Comparison of ENCODE assay signal across 8 mouse cellular contexts in the genomic region with DNA sequence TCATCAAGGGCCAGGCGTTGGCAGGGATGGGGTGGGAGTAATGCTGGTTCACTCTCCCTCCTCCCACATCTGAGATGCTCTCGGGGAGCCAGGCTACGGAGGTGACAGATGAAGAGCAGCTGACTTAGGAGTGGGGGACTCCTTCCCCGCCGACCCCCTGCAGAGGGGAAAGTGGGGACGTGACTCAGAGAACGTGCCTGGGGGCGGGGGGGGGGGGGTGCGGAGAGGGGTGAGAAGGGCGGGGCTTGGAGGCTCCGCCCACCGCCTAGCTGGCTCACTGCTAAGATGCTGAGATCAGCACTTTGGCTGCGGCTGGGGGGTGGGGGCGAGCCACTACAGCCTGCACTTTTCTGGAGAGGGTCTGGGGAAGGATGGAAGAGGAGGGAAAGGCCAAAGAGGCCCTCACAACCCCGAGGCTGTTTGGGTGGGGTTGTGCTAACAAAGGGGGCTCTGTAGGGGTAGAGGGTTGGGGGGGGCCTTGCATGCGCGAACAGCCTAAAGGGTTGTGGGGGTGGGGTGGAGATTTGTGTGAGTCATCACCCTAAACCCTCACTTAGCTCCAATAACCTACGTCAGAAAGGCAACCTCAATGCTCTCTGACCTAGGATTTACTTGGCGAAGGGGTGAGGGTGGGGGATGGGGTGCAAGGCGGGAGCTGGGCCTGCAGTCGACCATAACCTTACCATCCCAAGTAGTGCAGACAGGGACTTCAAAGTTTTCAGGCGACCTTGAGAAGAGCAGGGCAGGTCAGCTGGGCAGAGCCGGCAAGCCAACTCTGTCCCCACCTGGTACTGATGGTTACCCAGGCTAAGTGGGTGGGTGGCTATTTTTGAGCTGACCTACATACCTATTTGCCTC. TPM values are rescaled to one million over a fixed set of nuclear protein-coding genes. Genes with fewer than 3 reads are reported as not detected.
DNase-seq lines count a peak whose midpoint lies in the region; ATAC-seq and TF ChIP-seq lines count a peak whose summit lies in the region.

No protein-coding gene starts in this region.

- no peaks in the 10 kb centered on the region for H3K27me3 ChIP-seq in lung, embryonic 14.5 days (ENCODE audit: insufficient read depth, low read length)
- no peaks in the 10 kb centered on the region for H3K27me3 ChIP-seq in embryonic facial prominence, embryonic 12.5 days
- H3K27me3 ChIP-seq in hindbrain, postnatal 0 days (ENCODE audit: insufficient read depth, low read length) = no peaks in the 10 kb centered on the region
- H3K27me3 ChIP-seq in midbrain, embryonic 15.5 days (replicated peaks) = no peaks in the 10 kb centered on the region

- intact Hi-C loops in gastrocnemius, postnatal 14 days (cut with DNase I; ENCODE audit: low total_unique reads) = no loop called here

- H3K27ac ChIP-seq in lung, embryonic 14.5 days (ENCODE audit: low read depth) = peak overlapping the region; percentile 78
- H3K27ac ChIP-seq in embryonic facial prominence, embryonic 12.5 days = peak overlapping the region; percentile 98
- no peak overlapping the region for H3K27ac ChIP-seq in hindbrain, postnatal 0 days
- H3K27ac ChIP-seq in midbrain, embryonic 15.5 days = 0 out of 2 replicates have a peak overlapping the region, but pooled peaks have one; percentile 38

- peak; percentile 86 for ATAC-seq in lung, embryonic 14.5 days (ENCODE audit: insufficient read depth)
- peak; percentile 79 for ATAC-seq in embryonic facial prominence, embryonic 12.5 days (ENCODE audit: insufficient number of reproducible peaks, insufficient read depth, low FRiP score, low TSS enrichment)
- ATAC-seq in hindbrain, postnatal 0 days = peak; percentile 71
- peak; percentile 43 for ATAC-seq in midbrain, embryonic 15.5 days (replicated peaks)

- H3K9me3 ChIP-seq in lung, embryonic 14.5 days (ENCODE audit: low read depth, low read length) = no peaks in the 10 kb centered on the region
- H3K9me3 ChIP-seq in embryonic facial prominence, embryonic 12.5 days = no peaks in the 10 kb centered on the region
- no peaks in the 10 kb centered on the region for H3K9me3 ChIP-seq in hindbrain, postnatal 0 days (ENCODE audit: low read length)
- H3K9me3 ChIP-seq in midbrain, embryonic 15.5 days = no peaks in the 10 kb centered on the region

- peak; percentile 81 for DNase-seq in lung, embryonic 14.5 days
- no peak for DNase-seq in lung, postnatal 25 days (ENCODE audit: low spot score)
- DNase-seq in hindbrain, postnatal 0 days (ENCODE audit: low spot score) = peak; percentile 60
- DNase-seq in urinary bladder, adult 2 months (ENCODE audit: low spot score) = no peak
- no peak for DNase-seq in layer of hippocampus, adult 8-10 months (ENCODE audit: low spot score in 2 of 2)
- no peak for DNase-seq in gastrocnemius, postnatal 14 days

- peaks cover 12% of the 10 kb centered on the region for H3K4me1 ChIP-seq in lung, embryonic 14.5 days (ENCODE audit: insufficient read depth)
- H3K4me1 ChIP-seq in embryonic facial prominence, embryonic 12.5 days = peaks cover 27% of the 10 kb centered on the region
- 0 out of 2 replicates have a peak, but pooled peaks cover 12% of the 10 kb centered on the region for H3K4me1 ChIP-seq in hindbrain, postnatal 0 days (ENCODE audit: insufficient read depth, low read length)
- H3K4me1 ChIP-seq in midbrain, embryonic 15.5 days = peaks cover 16% of the 10 kb centered on the region

- WGBS in lung, embryonic 14.5 days = 6% methylated on average over 21 of the region's 23 CpGs
- 4% methylated on average over 20 of the region's 23 CpGs for WGBS in embryonic facial prominence, embryonic 12.5 days
- 8% methylated on average over 18 of the region's 23 CpGs for WGBS in hindbrain, postnatal 0 days
- 6% methylated on average over 18 of the region's 23 CpGs for WGBS in midbrain, embryonic 15.5 days

- no peak overlapping the region; the same call in 1 of the 2 replicates for H3K4me3 ChIP-seq in lung, embryonic 14.5 days (ENCODE audit: low read depth, low read length)
- peak overlapping the region; percentile 3 for H3K4me3 ChIP-seq in embryonic facial prominence, embryonic 12.5 days
- no peak overlapping the region for H3K4me3 ChIP-seq in hindbrain, postnatal 0 days (ENCODE audit: low read length)
- H3K4me3 ChIP-seq in midbrain, embryonic 15.5 days = peak overlapping the region; percentile 15; the same call in 1 of the 2 replicates

- no peaks in the 10 kb centered on the region for H3K36me3 ChIP-seq in lung, embryonic 14.5 days (ENCODE audit: insufficient read depth)
- no peaks in the 10 kb centered on the region for H3K36me3 ChIP-seq in embryonic facial prominence, embryonic 12.5 days
- no peaks in the 10 kb centered on the region for H3K36me3 ChIP-seq in hindbrain, postnatal 0 days (ENCODE audit: insufficient read depth, low read length)
- no peaks in the 10 kb centered on the region for H3K36me3 ChIP-seq in midbrain, embryonic 15.5 days (replicated peaks)

- peak overlapping the region; percentile 33; the same call in 1 of the 2 replicates for H3K9ac ChIP-seq in lung, embryonic 14.5 days
- peak overlapping the region; percentile 31 for H3K9ac ChIP-seq in embryonic facial prominence, embryonic 12.5 days
- H3K9ac ChIP-seq in hindbrain, postnatal 0 days (replicated peaks; ENCODE audit: low read length) = no peak overlapping the region
- H3K9ac ChIP-seq in midbrain, embryonic 15.5 days = peak overlapping the region; percentile 6; the same call in 1 of the 2 replicates

- peak overlapping the region; percentile 50 for H3K4me2 ChIP-seq in lung, embryonic 14.5 days
- peak overlapping the region; percentile 38 for H3K4me2 ChIP-seq in embryonic facial prominence, embryonic 12.5 days (replicated peaks)
- H3K4me2 ChIP-seq in hindbrain, postnatal 0 days (ENCODE audit: low read depth, low read length) = peak overlapping the region; percentile 32
- peak overlapping the region; percentile 39 for H3K4me2 ChIP-seq in midbrain, embryonic 15.5 days

- no peak for TF ChIP-seq CTCF in lung, embryonic 14.5 days (IDR thresholded peaks at IDR 0.05; ENCODE audit: low read depth)
- no peak for TF ChIP-seq CTCF in hindbrain, postnatal 0 days (IDR thresholded peaks at IDR 0.05; ENCODE audit: low read depth)

RNA-seq across cellular contexts. Expression of a gene that starts 13.1 kb away (rescaled TPM):
- 3.0 and 3.5 TPM in 2 replicates for polyA plus RNA-seq in lung, embryonic 14.5 days (2014; fragmentation: Nextera tagmentation; extraction: Ambion mirVana)
- 81.2 and 92.3 TPM in 2 replicates for polyA plus RNA-seq in embryonic facial prominence, embryonic 12.5 days (2016; fragmentation: Nextera tagmentation; extraction: Ambion mirVana)
- 55.9 and 76.6 TPM in 2 replicates for total RNA-seq in hindbrain, postnatal 0 days (2014; rRNA removed)
- 55.2 and 56.9 TPM in 2 replicates for polyA plus RNA-seq in hindbrain, postnatal 0 days (2015; fragmentation: Nextera tagmentation; extraction: Ambion mirVana)
- polyA plus RNA-seq in midbrain, embryonic 15.5 days (2015; fragmentation: Nextera tagmentation; extraction: Ambion mirVana) = 52.6 and 59.4 TPM in 2 replicates
- 20.6 and 30.7 TPM in 2 replicates for polyA plus RNA-seq in urinary bladder, adult 2 months (2012; rRNA removed)
- 10 to 100 TPM; 51.3 to 71.6 (median 61.4) TPM for total RNA-seq in layer of hippocampus, adult 8-10 months (2022)
- total RNA-seq in gastrocnemius, postnatal 14 days (2021) = 10 to 100 TPM; 15.4 to 70.6 TPM

RNA-seq across cellular contexts. Expression of a gene that starts 37.9 kb away (rescaled TPM):
- 34.7 and 35.3 TPM in 2 replicates for polyA plus RNA-seq in lung, embryonic 14.5 days (2014; fragmentation: Nextera tagmentation; extraction: Ambion mirVana)
- polyA plus RNA-seq in embryonic facial prominence, embryonic 12.5 days (2016; fragmentation: Nextera tagmentation; extraction: Ambion mirVana) = 41.8 and 41.9 TPM in 2 replicates
- 10.6 and 11.5 TPM in 2 replicates for total RNA-seq in hindbrain, postnatal 0 days (2014; rRNA removed)
- 41.8 and 42.9 TPM in 2 replicates for polyA plus RNA-seq in hindbrain, postnatal 0 days (2015; fragmentation: Nextera tagmentation; extraction: Ambion mirVana)
- polyA plus RNA-seq in midbrain, embryonic 15.5 days (2015; fragmentation: Nextera tagmentation; extraction: Ambion mirVana) = 47.4 and 48.7 TPM in 2 replicates
- 36.2 and 39.2 TPM in 2 replicates for polyA plus RNA-seq in urinary bladder, adult 2 months (2012; rRNA removed)
- 10 to 100 TPM; 17.0 to 19.1 (median 17.7) TPM for total RNA-seq in layer of hippocampus, adult 8-10 months (2022)
- 10 to 100 TPM; 11.2 to 13.2 TPM for total RNA-seq in gastrocnemius, postnatal 14 days (2021)

RNA-seq across cellular contexts. Expression of a gene that starts 38.2 kb away (rescaled TPM):
- polyA plus RNA-seq in lung, embryonic 14.5 days (2014; fragmentation: Nextera tagmentation; extraction: Ambion mirVana) = 108 and 109 TPM in 2 replicates
- polyA plus RNA-seq in embryonic facial prominence, embryonic 12.5 days (2016; fragmentation: Nextera tagmentation; extraction: Ambion mirVana) = 125 TPM in 2 replicates
- total RNA-seq in hindbrain, postnatal 0 days (2014; rRNA removed) = 62.6 and 70.1 TPM in 2 replicates
- polyA plus RNA-seq in hindbrain, postnatal 0 days (2015; fragmentation: Nextera tagmentation; extraction: Ambion mirVana) = 132 and 133 TPM in 2 replicates
- polyA plus RNA-seq in midbrain, embryonic 15.5 days (2015; fragmentation: Nextera tagmentation; extraction: Ambion mirVana) = 106 and 109 TPM in 2 replicates
- polyA plus RNA-seq in urinary bladder, adult 2 months (2012; rRNA removed) = 91.8 and 93.0 TPM in 2 replicates
- 10 to 100 TPM; 66.2 to 69.6 (median 67.9) TPM for total RNA-seq in layer of hippocampus, adult 8-10 months (2022)
- 10 to 100 TPM; 35.6 to 47.3 TPM for total RNA-seq in gastrocnemius, postnatal 14 days (2021)

Comparison
In these comparisons a context has a peak if more than half of its experiments do, and no peak if none do; other contexts are left out.
1. DNase-seq: peak in lung, embryonic 14.5 days (single experiment) and hindbrain, postnatal 0 days (single experiment); none in lung, postnatal 25 days (single experiment), urinary bladder, adult 2 months (single experiment), layer of hippocampus, adult 8-10 months (0 of 2) and gastrocnemius, postnatal 14 days (single experiment).
2. H3K4me3 ChIP-seq: peak in embryonic facial prominence, embryonic 12.5 days (single experiment) and midbrain, embryonic 15.5 days (single experiment); none in lung, embryonic 14.5 days (single experiment) and hindbrain, postnatal 0 days (single experiment).
3. Peak in every context shown above with its lines, with median percentiles within 50 percentile points of each other: ATAC-seq and H3K4me2 ChIP-seq.